Mouse (Mus musculus) thymus, postnatal 10 days (tissue): ENCODE results near the gene Hist1h3b.

ENCODE experiments used
- DNase-seq, 2 experiments: peaks; one replicate each; pipeline ENCODE4 v3.0.0; 2021; ENCODE audit warnings: low spot score in 2 of 2

Hist1h3b gene

DNA sequence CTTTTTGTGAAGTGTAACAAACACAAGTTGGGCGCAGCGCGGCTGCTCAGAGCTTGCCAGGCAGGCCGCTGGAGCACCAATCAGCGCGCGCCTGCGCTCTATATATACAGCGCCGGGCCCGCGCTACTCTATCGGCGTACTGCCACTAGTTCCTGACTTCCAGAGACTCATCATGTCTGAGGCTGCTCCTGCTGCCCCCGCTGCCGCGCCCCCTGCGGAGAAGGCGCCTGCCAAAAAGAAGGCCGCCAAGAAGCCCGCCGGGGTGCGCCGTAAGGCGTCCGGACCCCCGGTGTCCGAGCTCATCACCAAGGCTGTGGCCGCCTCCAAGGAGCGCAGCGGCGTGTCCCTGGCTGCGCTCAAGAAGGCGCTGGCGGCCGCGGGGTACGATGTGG is 13.4 kb upstream of the Hist1h3b start, which contains the start of gene Hist1h1c:
TSS of gene Hist1h1c (plus strand) at position 132 of the 392 bp plus-strand sequence.
- DNase-seq: peak; percentile 95 to 97

- peak; percentile 87 to 90 for DNase-seq
Observed at GRCm38 (mm10) chr13:23739069-23739921, 12.8 kb upstream of the Hist1h3b start.

DNA sequence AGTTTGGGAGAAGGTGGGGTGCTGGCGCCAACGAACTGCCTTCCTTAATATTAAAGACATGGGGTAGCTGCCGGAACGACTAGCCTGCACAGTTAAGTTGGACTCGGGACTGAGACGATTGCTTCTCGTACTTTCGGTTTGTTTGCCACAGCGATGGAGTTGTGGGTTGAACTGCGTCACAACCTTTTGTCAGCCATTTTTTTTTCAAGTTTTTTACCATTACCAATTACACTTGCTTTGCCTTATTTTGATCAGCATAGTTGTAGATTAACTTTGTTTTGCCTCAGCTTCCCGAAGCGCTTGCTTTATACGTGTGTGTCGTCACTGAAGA is 12.2 kb upstream of the Hist1h3b start:
- no peak for DNase-seq

GRCm38 (mm10) chr13:23740256-23740840 is 11.7 kb upstream of the Hist1h3b start:
- no peak for DNase-seq

DNA sequence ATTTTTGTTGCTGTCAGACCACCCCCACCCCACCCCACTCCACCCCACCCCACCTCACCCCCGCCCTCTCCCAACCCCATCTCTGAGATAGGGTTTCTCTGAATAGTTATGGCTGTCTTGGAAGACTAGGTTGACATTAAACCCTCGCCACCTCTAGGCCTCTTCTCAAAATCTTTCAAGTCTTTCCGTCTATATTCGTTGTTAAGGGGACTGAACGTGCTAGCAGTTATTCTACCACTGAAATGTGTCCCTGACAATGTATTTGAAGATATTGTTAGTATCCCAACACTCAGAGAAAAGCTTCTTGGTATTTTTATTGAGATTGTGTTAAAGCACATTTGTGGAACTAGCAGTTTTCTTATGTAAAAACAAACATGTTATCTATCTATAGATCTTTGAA is 11.2 kb upstream of the Hist1h3b start:
- DNase-seq: no peak

- DNase-seq: no peak
Observed at GRCm38 (mm10) chr13:23742007-23742406, 10.1 kb upstream of the Hist1h3b start.

- no peak for DNase-seq
Observed at GRCm38 (mm10) chr13:23743215-23743614, 8.9 kb upstream of the Hist1h3b start.

DNA sequence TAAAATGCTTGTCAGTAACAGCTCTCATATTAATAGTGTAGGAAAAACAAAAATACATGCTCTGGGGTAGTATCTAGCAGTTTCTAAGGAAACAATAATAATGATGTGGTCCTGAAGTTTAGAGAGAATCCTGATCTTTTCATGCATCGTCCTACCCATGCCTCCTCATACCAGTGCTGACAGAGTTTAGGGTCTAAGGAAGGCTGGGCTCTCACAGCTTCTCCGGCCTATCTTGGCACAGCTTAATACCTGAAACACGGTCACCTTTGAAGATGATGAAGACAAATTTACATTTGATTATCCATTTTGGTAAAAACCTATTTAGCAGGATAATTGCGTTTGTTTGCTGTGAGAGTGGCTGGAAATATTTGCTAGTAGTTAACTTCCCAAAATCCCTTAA is 8.1 kb upstream of the Hist1h3b start:
- no peak for DNase-seq

GRCm38 (mm10) chr13:23744421-23745380 is 7.4 kb upstream of the Hist1h3b start:
- no peak for DNase-seq

- DNase-seq: peak; percentile 81 to 90
Observed at GRCm38 (mm10) chr13:23745381-23746161, 6.5 kb upstream of the Hist1h3b start, which contains the start of gene Hist1h3c. Gene Hist1h3c, minus strand, starts transcription at chr13:23745602.

DNA sequence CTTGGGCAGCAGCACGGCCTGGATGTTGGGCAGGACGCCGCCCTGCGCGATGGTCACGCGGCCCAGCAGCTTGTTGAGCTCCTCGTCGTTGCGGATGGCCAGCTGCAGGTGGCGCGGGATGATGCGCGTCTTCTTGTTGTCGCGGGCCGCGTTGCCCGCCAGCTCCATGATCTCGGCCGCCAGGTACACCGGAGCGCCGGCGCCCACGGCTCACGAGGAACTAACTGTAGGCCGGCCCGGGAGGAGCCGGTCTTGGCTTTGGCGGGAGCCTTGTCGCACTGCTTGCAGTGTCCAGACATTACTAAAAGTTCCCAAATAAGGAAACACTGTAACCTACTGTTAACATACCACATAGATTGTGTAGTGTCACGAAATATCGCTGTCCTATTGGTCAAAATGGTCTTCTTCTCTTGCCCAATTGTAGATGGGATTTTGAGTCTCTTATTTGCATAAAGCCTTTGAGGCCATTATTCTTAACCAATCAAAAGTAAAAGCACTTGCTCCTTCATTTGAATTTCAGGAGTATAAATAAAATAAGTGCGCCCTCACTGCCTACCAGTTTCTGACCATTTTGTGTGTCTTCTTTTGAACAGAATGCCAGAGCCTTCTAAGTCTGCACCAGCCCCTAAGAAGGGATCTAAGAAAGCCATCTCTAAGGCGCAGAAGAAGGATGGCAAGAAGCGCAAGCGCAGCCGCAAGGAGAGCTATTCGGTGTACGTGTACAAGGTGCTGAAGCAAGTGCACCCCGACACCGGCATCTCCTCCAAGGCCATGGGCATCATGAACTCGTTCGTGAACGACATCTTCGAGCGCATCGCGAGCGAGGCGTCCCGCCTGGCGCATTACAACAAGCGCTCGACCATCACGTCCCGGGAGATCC is 5.6 kb upstream of the Hist1h3b start, which contains the start of gene Hist1h2bb:
TSS of gene Hist1h2bb (plus strand) at position 534 of the 880 bp plus-strand sequence.
- peak; percentile 71 to 73 for DNase-seq

DNA sequence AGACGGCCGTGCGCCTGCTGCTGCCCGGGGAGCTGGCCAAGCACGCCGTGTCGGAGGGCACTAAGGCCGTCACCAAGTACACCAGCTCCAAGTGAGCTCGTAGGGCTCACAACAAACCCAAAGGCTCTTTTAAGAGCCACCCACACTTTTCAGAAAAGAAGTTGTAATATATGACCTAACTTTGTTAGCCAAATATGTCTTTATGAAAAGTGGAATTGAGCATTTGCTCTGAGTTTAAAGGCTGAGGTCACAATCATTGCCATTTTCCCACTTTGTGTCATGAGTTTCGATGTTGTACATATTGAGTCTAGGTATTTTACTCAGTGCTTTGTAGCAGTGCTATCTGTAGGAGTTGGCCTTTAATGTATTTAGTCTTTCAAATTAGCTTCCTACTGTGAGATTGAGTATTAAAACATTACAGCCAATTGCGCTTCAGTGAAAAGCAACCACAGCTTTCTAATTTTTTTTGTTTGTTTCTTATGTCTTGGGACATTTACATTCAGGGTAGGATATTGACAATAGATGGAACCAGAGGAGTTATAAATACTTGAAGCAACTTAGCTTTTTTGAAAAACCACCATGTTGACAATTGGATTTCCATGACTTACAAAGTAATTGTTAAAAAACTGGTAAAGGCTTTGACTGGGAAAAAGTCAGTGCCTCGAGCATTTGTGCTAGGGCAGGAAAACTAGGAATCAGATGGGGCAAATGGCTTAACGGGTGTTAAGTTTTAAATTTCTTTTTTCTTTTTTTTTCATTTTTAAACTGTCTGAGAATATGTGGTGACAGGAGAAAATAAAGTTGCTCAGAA is 4.8 kb upstream of the Hist1h3b start:
- DNase-seq: no peak

- no peak for DNase-seq
Observed at GRCm38 (mm10) chr13:23747892-23748288, 4.2 kb upstream of the Hist1h3b start.

GRCm38 (mm10) chr13:23749563-23750121 is 2.4 kb upstream of the Hist1h3b start:
- DNase-seq: no peak

- DNase-seq: peak; percentile 64 to 68
Observed at GRCm38 (mm10) chr13:23750839-23751477, 1.1 kb upstream of the Hist1h3b start, which contains the start of gene Hist1h2ab. Gene Hist1h2ab, plus strand, starts transcription at chr13:23751126.

DNA sequence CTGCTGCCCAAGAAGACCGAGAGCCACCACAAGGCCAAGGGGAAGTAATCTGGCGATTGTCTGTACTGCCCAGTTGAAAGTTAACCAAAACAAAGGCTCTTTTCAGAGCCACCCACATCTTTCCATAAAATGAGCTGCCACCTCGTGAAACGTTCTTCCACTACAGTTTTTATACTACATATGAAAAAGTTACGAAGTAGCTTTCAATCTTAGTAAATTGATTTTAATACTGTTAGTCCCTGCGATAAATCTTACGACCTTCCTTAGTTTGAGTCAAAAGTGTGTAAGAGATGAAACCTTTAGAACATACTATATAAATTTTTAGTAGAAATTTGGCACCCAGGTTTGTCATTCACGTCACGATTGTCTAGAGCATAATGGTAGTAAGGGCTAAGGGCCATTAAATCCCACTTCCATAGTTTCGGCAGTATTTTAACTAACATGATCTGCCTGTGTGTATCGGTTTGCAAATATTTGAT is 550 bp upstream of the Hist1h3b start:
- no peak for DNase-seq

DNA sequence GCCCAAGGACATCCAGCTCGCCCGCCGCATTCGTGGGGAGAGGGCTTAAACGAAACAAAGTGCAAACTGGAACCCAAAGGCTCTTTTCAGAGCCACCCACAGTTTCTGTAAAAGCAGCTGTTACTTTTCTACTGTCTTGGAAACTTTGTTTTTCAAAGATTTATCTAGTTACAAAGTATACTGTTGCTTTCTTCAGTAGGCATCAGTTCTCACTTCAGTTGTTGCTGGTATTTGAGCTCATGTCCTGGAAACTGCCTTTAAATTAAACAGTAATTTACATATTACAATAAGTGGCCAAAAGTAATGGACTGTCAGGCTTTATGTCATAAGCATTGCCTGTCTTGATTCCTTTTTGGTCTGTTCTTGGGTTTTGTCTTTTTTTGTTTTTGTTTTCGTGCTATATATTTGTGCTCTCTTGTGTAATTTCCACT is 690 bp downstream of the Hist1h3b start:
- DNase-seq: no peak
